Mouse (Mus musculus) heart, embryonic 13.5 days (tissue): ENCODE measurements around the gene Zfp777. TPM values are rescaled to one million over a fixed set of nuclear protein-coding genes. Genes with fewer than 3 reads are reported as not detected.

Experiments
- ATAC-seq: fragments of 200-750 bp; cut with Nextera tagmentation; 2 replicates; pipeline ENCODE4 v1.8.0; 2017; ENCODE audit warnings: moderate TSS enrichment; ENCODE audit not compliant: insufficient number of reproducible peaks, low FRiP score, low TSS enrichment; ENCODE audit errors: extremely low read depth
- H3K27ac ChIP-seq: fragments of 300-500 bp; sonication (generic); replicated peaks from 2 replicates; pipeline ENCODE4 v1.5.1; 2015; ENCODE audit warnings: moderate library complexity, mild to moderate bottlenecking, inconsistent platforms
- H3K27me3 ChIP-seq: fragments of 300-500 bp; sonication (generic); replicated peaks from 2 replicates; pipeline ENCODE4 v1.6.1; 2015; ENCODE audit warnings: mild to moderate bottlenecking, inconsistent platforms
- H3K36me3 ChIP-seq: fragments of 300-500 bp; sonication (generic); 2 replicates; pipeline ENCODE4 v1.6.1; 2015; ENCODE audit warnings: mild to moderate bottlenecking, inconsistent platforms
- H3K4me1 ChIP-seq: fragments of 300-500 bp; sonication (generic); 2 replicates; pipeline ENCODE4 v1.6.1; 2015; ENCODE audit warnings: inconsistent platforms
- H3K4me2 ChIP-seq: fragments of 300-500 bp; sonication (generic); 2 replicates; pipeline ENCODE4 v1.6.1; 2015; ENCODE audit warnings: inconsistent platforms, mild to moderate bottlenecking, moderate library complexity
- H3K4me3 ChIP-seq: fragments of 300-500 bp; sonication (generic); 2 replicates; pipeline ENCODE4 v1.5.1; 2015; ENCODE audit warnings: moderate library complexity, mild to moderate bottlenecking, inconsistent platforms
- H3K9ac ChIP-seq: fragments of 300-500 bp; sonication (generic); 2 replicates; pipeline ENCODE4 v1.6.1; 2015; ENCODE audit warnings: inconsistent platforms, mild to moderate bottlenecking, moderate library complexity
- H3K9me3 ChIP-seq: fragments of 300-500 bp; sonication (generic); 2 replicates; pipeline ENCODE4 v1.6.1; 2016; ENCODE audit warnings: inconsistent platforms
- WGBS: fragments of 180-500 bp; shearing (Covaris S2); methylation state at CpG from one replicate; pipeline ENCODE4 v1.1.7; 2015; ENCODE audit warnings: mixed read lengths; 5-methylcytosine and 5-hydroxymethylcytosine counted together
- polyA plus RNA-seq: library from polyadenylated mRNA; unstranded; fragments of >200 nt; fragmentation: Nextera tagmentation; extraction: Ambion mirVana; gene quantifications from 2 replicates; pipeline ENCODE4 v1.2.1, GENCODE M21; 2015

The Zfp777 gene
- polyA plus RNA-seq, 1 experiment from 2014 or later, result 2.8 TPM

- Histone ChIP-seq H3K9ac (no peak overlapping the region), H3K4me1 (no peaks in the 10 kb centered on the region), H3K4me2 (no peak overlapping the region), H3K27ac (no peak overlapping the region), H3K9me3 (peaks cover 42% of the 10 kb centered on the region), H3K4me3 (no peak overlapping the region), H3K36me3 (peaks cover 96% of the 10 kb centered on the region), H3K27me3 (peaks cover 66% of the 10 kb centered on the region)
- 86% methylated on average over 10 of the region's 10 CpGs for WGBS
- no peak for ATAC-seq
These were observed 22.6 kb downstream of the Zfp777 start for GRCm38 (mm10) chr6:48025905-48026660.

GRCm38 (mm10) chr6:48024994-48025345, 23.7 kb downstream of the Zfp777 start:
- Histone ChIP-seq H3K36me3 (peaks cover 86% of the 10 kb centered on the region), H3K4me2 (no peak overlapping the region), H3K9me3 (peaks cover 42% of the 10 kb centered on the region), H3K4me1 (no peaks in the 10 kb centered on the region), H3K27ac (no peak overlapping the region), H3K4me3 (no peak overlapping the region), H3K27me3 (peaks cover 71% of the 10 kb centered on the region), H3K9ac (no peak overlapping the region)
- WGBS, result 88% methylated on average over 21 of the region's 21 CpGs
- ATAC-seq, result no peak

GRCm38 (mm10) chr6:48024330-48024993, 24.2 kb downstream of the Zfp777 start:
- no peak overlapping the region for H3K4me3 ChIP-seq
- H3K36me3 ChIP-seq, result peaks cover 82% of the 10 kb centered on the region
- no peaks in the 10 kb centered on the region for H3K4me1 ChIP-seq
- no peak overlapping the region for H3K4me2 ChIP-seq
- no peak for ATAC-seq
- no peak overlapping the region for H3K27ac ChIP-seq
- H3K9ac ChIP-seq, result no peak overlapping the region
- H3K27me3 ChIP-seq, result peaks cover 73% of the 10 kb centered on the region
- H3K9me3 ChIP-seq, result peaks cover 42% of the 10 kb centered on the region
- 89% methylated on average over 43 of the region's 43 CpGs for whole genome bisulfite sequencing

GRCm38 (mm10) chr6:48022672-48023071, 26.0 kb downstream of the Zfp777 start:
- Histone ChIP-seq H3K4me1 (no peaks in the 10 kb centered on the region), H3K4me2 (no peak overlapping the region), H3K36me3 (peaks cover 72% of the 10 kb centered on the region), H3K27me3 (peaks cover 84% of the 10 kb centered on the region), H3K27ac (no peak overlapping the region), H3K9ac (no peak overlapping the region), H3K4me3 (no peak overlapping the region), H3K9me3 (peaks cover 40% of the 10 kb centered on the region)
- no peak for ATAC-seq
- 80% methylated on average over 2 of the region's 2 CpGs for WGBS

- Histone ChIP-seq H3K4me1 (no peaks in the 10 kb centered on the region), H3K9me3 (peaks cover 36% of the 10 kb centered on the region), H3K36me3 (peaks cover 62% of the 10 kb centered on the region), H3K4me3 (no peak overlapping the region), H3K4me2 (no peak overlapping the region), H3K9ac (no peak overlapping the region), H3K27me3 (peaks cover 94% of the 10 kb centered on the region), H3K27ac (no peak overlapping the region)
- WGBS, result 60% methylated on average over 1 of the region's 1 CpGs
- no peak for ATAC-seq
These were observed 27.0 kb downstream of the Zfp777 start for GRCm38 (mm10) chr6:48021678-48022077.

GRCm38 (mm10) chr6:48020006-48020405, 28.7 kb downstream of the Zfp777 start:
- H3K27me3 ChIP-seq, result peaks cover 98% of the 10 kb centered on the region

GRCm38 (mm10) chr6:48016841-48017240, 31.9 kb downstream of the Zfp777 start:
- H3K36me3 ChIP-seq, result peaks cover 17% of the 10 kb centered on the region
- H3K4me1 ChIP-seq, result peaks cover 6% of the 10 kb centered on the region; the same call in 1 of the 2 replicates
- H3K4me2 ChIP-seq, result no peak overlapping the region
- peaks cover 100% of the 10 kb centered on the region for H3K27me3 ChIP-seq
- 93% methylated on average over 9 of the region's 9 CpGs for WGBS
- peaks cover 8% of the 10 kb centered on the region; the same call in 1 of the 2 replicates for H3K9me3 ChIP-seq
- H3K9ac ChIP-seq, result no peak overlapping the region
- no peak overlapping the region for H3K27ac ChIP-seq
- ATAC-seq, result no peak
- H3K4me3 ChIP-seq, result no peak overlapping the region

More at GRCm38 (mm10) chr6:48020006-48020405, 28.7 kb downstream of the Zfp777 start:
- Histone ChIP-seq H3K9ac (no peak overlapping the region), H3K36me3 (peaks cover 45% of the 10 kb centered on the region), H3K9me3 (peaks cover 21% of the 10 kb centered on the region), H3K27ac (no peak overlapping the region), H3K4me3 (no peak overlapping the region), H3K4me1 (peaks cover 6% of the 10 kb centered on the region; the same call in 1 of the 2 replicates), H3K4me2 (no peak overlapping the region)
- WGBS, result 83% methylated on average over 2 of the region's 2 CpGs
- ATAC-seq, result no peak

- H3K27ac ChIP-seq, result no peak overlapping the region
- peak overlapping the region; percentile 66 for H3K4me2 ChIP-seq
- H3K4me3 ChIP-seq, result peak overlapping the region; percentile 46
- 1% methylated on average over 24 of the region's 24 CpGs for WGBS
- H3K36me3 ChIP-seq, result peaks cover 9% of the 10 kb centered on the region
- H3K4me1 ChIP-seq, result peaks cover 9% of the 10 kb centered on the region; the same call in 1 of the 2 replicates
- peaks cover 8% of the 10 kb centered on the region; the same call in 1 of the 2 replicates for H3K9me3 ChIP-seq
- ATAC-seq, result no peak
- H3K27me3 ChIP-seq, result peaks cover 100% of the 10 kb centered on the region
- peak overlapping the region; percentile 51; the same call in 1 of the 2 replicates for H3K9ac ChIP-seq
These were observed 32.6 kb downstream of the Zfp777 start for GRCm38 (mm10) chr6:48016090-48016521.

GRCm38 (mm10) chr6:48010727-48011126, 38.0 kb downstream of the Zfp777 start:
- H3K4me1 ChIP-seq, result peaks cover 14% of the 10 kb centered on the region
- 19% methylated on average over 8 of the region's 8 CpGs for WGBS
- peaks cover 83% of the 10 kb centered on the region for H3K27me3 ChIP-seq
- no peak overlapping the region for H3K27ac ChIP-seq
- ATAC-seq, result peak; percentile 74; the same call in 1 of the 2 replicates
- H3K4me3 ChIP-seq, result no peak overlapping the region
- no peak overlapping the region; the same call in 1 of the 2 replicates for H3K4me2 ChIP-seq
- no peak overlapping the region for H3K9ac ChIP-seq
- no peaks in the 10 kb centered on the region for H3K36me3 ChIP-seq
- peaks cover 16% of the 10 kb centered on the region; the same call in 1 of the 2 replicates for H3K9me3 ChIP-seq

- no peak for ATAC-seq
These were observed 53.0 kb downstream of the Zfp777 start for GRCm38 (mm10) chr6:47995661-47996060.

GRCm38 (mm10) chr6:47983936-47984335, 64.8 kb downstream of the Zfp777 start:
- Histone ChIP-seq H3K4me2 (no peak overlapping the region), H3K4me1 (no peaks in the 10 kb centered on the region), H3K9ac (no peak overlapping the region), H3K27me3 (peaks cover 90% of the 10 kb centered on the region), H3K36me3 (no peaks in the 10 kb centered on the region), H3K4me3 (no peak overlapping the region), H3K27ac (no peak overlapping the region), H3K9me3 (0 out of 2 replicates have a peak, but pooled peaks cover 2% of the 10 kb centered on the region)
- 24% methylated on average over 2 of the region's 2 CpGs for WGBS
- no peak for ATAC-seq

More at GRCm38 (mm10) chr6:47995661-47996060, 53.0 kb downstream of the Zfp777 start:
- Histone ChIP-seq H3K9ac (no peak overlapping the region), H3K4me2 (no peak overlapping the region), H3K4me1 (no peaks in the 10 kb centered on the region), H3K9me3 (peaks cover 18% of the 10 kb centered on the region), H3K36me3 (no peaks in the 10 kb centered on the region), H3K27ac (no peak overlapping the region), H3K27me3 (peaks cover 91% of the 10 kb centered on the region), H3K4me3 (no peak overlapping the region)
- WGBS, result 78% methylated on average over 9 of the region's 9 CpGs
